Mouse (Mus musculus): ENCODE measurements at regions not wholly inside any gene's neighbourhood (a gene's known extent, or its start where the extent isn't known, plus 50 kb on each side); places are given as distances from the start of the nearest gene placed in this dataset.

DNA sequence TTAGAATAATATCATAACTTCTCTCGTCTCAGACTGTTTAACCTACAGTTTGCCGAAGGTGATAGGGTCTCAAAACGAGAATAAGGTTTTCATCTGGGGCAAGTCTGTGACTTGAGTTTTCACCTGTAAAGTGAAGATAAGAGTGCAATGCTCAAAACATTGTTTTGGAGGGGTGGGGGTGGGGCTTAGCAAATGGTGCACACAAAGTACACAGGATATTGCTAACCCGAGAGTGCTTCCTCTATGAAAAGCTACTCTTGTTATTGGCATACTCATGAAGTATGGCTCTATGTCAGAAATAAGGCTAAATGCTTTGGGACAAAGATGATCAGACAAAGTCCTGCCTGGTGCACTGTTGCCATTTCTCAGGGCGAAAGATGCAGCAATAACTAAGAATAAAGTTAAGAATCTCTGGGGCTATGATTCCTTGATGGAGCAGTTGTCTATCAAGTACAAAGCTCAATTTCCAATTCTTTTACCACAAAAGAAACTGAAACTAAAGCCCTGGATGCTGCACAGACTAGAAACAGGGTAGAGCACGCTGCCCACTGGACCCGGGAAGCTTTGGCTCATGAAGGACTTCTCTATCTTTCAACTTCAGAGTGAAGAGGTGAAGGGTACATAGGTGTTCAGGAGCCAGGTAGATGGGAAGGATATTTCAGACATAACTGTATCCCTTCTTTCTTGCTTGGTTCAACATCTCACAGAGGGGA lies 350.2 kb downstream of the Foxo1 start:
- intact Hi-C loops (cut with DNase I) = no loop called here
- DNase-seq = no peak

DNA sequence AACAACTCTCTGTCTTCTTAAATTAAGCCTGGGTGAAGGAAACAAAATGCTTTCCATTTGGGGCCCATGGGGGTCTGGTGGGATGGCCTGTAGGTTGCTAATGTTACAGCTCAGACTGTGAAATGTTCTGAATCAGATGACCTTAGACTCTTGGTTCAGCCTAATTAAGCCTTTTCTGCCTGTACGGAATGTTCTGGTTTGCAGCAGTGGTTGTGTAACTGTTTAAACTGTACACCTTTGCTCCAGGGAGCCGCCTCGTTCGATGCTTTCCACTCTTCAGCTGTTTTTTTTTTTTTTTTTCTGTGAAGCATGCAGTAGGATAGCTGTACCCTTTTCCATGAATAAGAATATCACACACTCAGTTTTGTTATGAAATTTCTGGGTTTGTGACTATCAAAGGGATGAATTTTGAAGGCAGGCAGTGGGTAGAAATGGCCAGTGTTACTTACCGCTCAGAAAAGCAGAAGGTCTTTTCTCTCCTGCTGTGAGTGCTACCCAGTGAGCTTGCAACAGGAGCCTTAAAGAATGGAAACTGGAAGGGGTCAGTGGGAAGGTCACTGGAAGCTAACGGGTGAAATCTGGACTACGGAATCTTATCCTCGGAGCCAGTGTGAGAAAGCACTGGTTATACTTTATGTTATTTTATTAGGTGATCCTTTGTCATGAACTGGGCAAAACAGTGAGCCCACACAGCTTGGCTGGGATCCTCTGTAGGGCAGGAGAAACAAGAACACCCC lies 349.4 kb downstream of the Foxo1 start:
- intact Hi-C loops (cut with DNase I) = no loop called here
- no peak for DNase-seq

DNA sequence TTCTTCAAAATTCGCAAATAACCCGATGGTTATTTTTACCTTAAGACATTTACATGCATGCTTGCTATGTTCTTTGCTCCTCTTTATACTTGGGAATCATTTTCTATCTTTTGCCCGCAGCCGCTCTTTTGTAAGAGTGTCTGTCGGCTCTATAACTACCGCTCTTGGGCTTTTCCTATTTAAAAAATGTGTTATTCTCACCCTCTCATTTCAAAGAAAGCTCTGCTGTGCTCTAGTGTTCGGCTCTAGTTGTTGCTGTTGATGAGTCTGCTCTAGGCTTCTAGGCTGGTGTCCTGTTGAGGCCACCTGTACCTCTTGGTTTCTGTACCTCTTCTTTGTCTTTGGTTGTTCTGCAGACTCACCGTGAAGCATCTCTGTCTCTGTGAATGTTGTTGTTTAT lies 343.7 kb downstream of the Foxo1 start:
- no peak for DNase-seq
- intact Hi-C loops (cut with DNase I) = no loop called here

DNA sequence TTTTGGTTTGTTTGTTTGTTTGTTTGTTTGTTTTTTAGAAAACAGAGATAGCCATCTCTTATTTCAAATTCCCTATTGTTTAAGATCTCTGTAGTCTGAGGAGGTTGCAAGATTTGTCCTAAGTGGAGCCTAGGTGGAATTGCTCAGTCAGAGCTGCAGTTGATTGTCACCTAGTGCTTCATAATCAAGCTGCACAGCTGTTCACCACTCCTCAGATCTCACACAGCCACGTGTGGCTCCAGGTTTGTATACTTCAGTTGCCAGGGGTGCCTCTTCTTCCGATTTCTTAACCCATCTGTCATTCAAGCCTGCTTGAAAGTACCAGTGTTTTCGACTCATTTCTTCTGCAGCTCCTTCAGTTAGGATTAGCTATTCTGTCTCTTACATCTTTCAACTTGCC lies 342.3 kb downstream of the Foxo1 start:
- no peak for DNase-seq
- intact Hi-C loops (cut with DNase I) = no loop called here

DNA sequence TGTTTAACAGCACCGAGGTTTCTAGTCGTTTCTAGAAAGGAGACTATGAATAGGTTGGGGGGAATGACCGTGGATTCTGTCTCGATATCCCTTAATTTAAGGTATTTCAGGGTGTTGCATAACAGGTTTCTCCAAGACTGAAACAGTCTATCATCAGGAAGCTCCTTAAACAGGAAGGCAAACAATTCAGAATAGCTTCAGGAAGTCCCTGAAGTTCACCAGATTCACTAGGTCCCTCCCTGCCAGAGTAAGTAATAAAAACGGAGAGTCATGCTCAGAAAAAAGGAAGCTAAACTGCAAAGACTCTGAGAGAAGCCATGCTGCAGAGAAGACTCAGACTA lies 339.9 kb downstream of the Foxo1 start:
- DNase-seq = no peak
- intact Hi-C loops (cut with DNase I) = no loop called here

DNA sequence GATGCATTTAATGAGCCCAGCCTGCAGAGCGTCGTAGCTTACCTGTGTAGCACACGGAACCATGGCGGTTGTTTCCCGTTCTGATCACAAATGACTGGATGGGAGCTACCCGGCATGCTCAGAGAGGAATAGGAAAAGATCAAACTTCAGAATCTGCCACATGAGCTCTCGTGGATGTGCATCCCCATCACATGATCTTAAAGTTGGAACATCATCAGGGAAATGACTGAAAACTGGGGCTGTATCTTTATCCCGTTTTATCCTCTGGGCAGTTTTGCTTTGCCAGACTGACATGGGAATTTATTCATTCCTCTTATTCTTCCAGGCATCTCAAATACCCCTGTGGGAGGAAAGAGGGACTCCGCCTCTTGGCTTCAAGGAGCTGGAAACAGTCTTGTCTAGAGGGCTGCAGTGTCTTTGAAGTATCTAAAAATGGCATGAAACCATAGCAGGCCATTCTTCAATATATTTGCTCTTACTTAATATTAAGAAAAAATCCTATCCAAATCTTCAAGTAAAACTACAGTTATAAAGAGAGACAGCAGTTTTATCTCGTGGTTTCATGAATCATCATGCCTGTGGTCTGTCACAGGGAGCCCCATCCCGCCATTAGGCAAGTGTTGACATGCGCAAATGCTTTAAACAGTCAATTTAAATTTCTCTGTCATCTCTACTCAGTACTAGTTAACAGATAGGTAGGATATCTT lies 339.4 kb downstream of the Foxo1 start:
- peak in 1 of 2 experiments; percentile 9 for DNase-seq
- intact Hi-C loops (cut with DNase I) = no loop called here

DNA sequence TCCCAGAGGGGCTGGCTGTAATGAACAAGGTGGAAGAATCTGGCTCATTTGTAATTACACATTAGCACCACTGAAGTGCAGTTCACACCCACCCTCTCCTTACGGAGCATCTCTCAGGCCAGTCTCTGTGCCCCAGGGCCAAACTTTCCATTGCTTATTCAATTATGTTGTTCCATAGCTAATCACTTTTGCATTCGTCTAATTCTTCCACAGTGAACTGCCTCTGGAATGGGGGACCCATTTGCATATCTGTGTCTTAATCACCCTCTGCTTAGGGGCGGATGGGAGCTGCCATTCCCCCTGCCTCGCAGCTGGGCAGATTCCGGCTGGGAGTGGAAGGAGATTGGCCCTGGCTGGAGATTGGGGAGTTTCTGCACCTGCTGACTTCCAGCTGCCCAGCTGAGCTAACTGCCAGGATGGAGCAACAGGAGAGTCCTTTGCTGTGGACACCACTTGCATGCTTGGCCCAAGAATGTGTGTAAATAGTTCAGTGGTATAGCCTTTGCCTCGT lies 337.2 kb downstream of the Foxo1 start:
- intact Hi-C loops (cut with DNase I) = no loop called here
- no peak for DNase-seq

DNA sequence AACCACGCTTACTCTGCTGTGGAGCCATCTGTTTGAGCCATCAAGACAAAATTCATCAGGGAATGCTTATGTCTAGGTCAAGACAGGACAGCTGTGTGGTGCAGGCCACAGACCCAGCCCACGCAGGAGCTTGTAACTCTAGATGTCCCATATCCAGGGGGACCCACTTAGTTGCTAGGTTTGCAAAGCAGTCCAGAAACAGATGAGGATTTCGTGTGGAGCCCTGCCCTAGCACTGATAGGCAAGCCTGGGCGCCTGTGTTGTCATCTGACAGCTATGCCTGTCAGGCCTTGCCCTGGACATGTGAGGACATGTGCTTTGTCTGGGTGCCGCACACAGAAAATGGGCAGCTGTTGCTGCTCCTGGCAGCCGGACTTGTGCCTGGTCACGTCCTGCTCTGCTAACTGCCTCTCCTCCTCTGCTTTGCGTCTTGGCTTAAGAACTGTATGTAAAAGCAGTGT lies 335.1 kb downstream of the Foxo1 start:
- intact Hi-C loops (cut with DNase I) = loop anchor here (5.0 kb wide), 1 partner anchor 341 kb away; no protein-coding TSS in a partner anchor

DNA sequence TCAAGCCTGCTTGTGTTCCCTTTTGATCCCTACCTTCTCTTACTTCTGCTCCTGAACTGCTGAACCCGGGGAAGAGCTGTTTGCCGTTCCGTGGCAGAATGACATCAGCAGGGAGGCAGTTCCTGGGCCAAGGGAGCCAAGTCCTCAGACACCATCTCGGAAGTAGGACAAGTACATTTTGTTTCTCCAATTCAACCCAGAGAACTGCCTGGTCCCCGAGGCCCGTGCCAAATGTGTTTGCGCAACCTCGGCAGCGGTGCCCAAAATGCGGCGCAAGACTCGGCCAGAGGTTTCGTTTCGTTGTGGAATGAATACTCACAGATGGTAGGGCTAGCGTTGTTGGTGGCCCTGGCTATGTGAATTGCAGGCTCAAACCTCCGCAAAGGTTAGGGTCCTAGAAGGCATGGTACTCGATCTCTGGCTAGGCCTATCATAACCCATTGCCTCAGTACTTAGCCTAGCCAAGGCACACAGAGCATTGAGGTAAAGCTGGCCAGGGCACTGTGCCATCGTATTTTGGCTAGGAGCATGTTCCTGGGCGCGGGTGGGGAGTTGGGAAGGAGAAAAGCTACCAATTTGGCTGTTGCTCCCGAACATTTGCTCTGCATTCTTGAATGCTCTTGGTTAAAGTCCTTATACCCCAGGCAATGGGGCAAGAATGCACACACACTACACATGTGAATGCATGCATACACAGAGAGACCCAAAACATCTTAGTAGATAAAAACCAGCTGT lies 333.0 kb downstream of the Foxo1 start:
- peak; percentile 87 for DNase-seq
- intact Hi-C loops (cut with DNase I) = loop anchor here (5.0 kb wide), 1 partner anchor 339 kb away; no protein-coding TSS in a partner anchor

More for the DNA sequence above, 335.1 kb downstream of the Foxo1 start:
- peak; percentile 40 to 55 for DNase-seq

DNA sequence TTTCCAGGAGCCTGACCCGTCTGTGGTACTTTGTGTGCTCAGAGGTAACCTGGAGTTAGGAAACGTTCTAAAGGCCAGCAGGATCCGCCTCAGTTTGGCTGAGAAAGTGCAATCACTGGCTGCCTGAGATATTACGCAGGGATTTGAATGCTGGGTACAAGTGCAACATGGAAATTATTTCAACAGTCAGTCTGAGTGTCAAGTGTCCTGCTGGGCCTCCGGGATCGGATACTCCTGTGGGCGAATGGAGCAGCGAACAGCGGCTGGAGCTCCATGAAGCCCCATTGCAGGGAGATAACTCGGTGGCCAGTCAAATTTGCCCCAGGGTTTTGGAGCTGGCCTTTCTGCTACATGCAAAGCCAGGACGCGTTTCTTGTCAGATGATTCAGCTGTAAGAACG lies 332.4 kb downstream of the Foxo1 start:
- DNase-seq = peak; percentile 39 to 61
- intact Hi-C loops (cut with DNase I) = loop anchor here (5.0 kb wide), 1 partner anchor 338 kb away; no protein-coding TSS in a partner anchor

DNA sequence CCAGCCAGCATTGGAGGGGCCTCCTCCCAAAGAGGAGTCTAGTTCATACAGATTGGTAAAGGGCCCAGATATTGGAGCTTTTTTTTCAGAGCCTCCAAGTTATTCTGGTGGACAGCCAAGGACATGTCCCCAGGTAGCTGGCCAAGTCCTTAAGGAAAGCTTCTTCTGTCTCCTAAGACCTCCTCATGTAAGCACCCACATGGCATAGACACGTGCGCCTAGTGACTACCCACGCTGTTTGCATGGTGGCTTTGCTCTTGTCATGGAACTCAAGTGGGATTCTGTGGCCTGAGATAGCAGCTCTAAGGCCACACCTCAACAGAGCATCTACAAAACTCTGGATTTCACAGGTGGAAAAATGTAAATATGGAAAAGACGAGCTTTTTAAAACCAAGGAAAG lies 332.0 kb downstream of the Foxo1 start:
- intact Hi-C loops (cut with DNase I) = loop anchor here (5.0 kb wide), 1 partner anchor 338 kb away; no protein-coding TSS in a partner anchor

DNA sequence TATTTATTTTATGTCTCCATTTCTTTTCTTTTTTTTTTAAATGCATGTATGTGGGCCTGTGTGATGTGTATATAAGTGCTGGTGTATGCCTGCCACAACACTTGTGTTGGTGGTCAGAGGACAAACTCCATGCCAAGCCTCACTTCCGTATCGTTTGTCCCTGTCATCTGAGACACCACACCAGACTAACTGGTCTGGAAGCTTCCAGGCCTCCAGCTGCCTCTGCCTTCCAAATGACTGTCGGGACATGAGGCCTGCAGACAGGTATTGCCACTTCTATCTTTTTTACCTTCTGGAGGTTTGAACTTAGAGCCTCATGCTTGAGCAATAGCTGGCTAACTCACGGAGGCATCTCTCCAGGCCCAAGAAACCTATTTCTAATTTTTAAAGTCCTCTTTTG lies 318.3 kb downstream of the Foxo1 start:
- no peak for DNase-seq
- intact Hi-C loops (cut with DNase I) = no loop called here

More for the DNA sequence above, 332.0 kb downstream of the Foxo1 start:
- no peak for DNase-seq

DNA sequence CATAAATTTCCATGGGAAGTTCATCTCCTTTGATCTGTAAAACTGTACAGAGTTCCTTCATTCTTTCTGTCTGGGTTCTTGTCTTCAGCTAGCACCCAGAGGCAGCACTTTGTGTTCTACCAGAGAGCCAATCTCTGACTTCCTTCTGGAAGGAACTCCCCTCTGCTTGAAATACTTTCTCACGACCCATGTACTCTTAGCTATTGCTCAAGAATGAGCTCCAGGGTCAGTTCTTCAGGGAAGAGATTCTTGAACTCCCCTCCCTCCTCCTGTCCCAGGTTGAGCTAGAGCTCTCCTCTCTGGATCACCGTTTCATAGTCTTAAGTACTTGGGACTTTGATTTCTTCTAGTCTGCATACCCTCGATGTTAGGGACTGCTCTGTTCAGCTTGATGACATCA lies 311.8 kb downstream of the Foxo1 start:
- DNase-seq = no peak
- intact Hi-C loops (cut with DNase I) = no loop called here

DNA sequence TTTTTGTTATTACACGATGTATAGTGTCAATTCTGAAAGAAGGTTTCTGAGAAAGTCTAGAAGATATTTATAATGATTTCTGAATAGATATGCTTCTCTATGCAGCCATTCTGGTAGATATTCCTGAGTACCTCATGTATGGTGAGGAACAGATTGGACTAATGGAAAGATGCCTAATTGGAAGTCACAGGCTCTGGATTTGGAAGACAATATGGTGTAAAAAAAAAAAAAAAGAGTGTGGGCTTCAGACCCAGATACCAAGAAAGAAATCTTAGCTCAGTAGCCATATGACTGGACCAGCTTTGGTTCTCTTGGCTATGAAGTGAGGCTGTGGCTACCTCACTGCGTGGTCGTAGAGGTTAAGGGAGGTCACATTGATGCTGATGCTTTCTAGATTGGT lies 311.0 kb downstream of the Foxo1 start:
- no peak for DNase-seq
- intact Hi-C loops (cut with DNase I) = no loop called here

DNA sequence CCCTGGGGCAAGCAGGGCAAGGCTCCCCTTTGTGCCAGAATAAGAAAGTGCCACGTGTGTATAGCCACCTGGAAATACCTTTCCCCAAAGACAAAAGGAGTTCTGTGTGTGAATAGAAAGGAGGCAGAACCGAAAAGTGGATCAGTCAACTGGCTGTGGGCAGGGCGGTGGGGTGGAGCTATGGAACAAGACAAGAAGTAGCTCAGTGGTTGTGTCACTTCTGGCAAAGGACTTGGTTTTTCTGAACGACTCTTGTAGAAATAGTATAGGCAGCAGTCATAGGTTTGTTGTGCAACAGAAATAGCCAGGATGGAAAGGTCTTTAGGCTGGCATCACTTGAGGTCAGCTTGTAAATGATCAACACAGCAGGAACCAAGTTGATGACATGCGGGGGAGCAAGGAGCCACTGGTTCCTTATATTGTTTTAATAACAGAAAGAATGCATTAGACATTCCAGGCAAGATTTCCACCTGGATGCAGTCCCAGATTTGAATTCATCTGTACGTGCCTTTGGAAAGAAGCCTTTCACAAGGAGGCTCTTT lies 308.6 kb downstream of the Foxo1 start:
- no peak for DNase-seq
- intact Hi-C loops (cut with DNase I) = no loop called here

DNA sequence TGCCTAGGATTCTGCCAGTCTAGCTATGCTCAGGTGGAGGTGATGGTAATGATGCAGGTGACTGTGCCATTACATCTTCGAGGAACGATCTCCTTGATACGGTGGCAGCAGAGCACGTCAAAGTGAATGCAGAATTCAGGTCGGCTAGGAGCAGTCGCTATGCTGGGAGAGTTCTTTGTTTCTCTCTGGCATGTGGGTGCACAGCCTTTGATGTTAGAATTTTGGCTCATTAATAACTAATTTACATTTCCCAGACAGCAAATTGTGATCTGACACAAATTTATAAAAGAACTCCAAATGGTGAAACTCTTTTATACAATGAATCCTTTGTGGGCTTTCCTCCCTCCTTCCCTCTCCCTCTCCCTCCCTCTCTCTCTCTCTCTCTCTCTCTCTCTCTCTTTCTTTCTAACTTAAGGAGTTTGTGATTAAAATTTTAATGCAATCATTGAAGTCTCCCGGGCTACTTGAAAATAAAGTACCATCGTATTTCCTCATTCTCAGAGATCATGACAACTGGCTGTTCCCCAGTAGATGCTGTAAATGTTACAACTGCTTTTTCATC lies 307.2 kb downstream of the Foxo1 start:
- DNase-seq = no peak
- intact Hi-C loops (cut with DNase I) = no loop called here

DNA sequence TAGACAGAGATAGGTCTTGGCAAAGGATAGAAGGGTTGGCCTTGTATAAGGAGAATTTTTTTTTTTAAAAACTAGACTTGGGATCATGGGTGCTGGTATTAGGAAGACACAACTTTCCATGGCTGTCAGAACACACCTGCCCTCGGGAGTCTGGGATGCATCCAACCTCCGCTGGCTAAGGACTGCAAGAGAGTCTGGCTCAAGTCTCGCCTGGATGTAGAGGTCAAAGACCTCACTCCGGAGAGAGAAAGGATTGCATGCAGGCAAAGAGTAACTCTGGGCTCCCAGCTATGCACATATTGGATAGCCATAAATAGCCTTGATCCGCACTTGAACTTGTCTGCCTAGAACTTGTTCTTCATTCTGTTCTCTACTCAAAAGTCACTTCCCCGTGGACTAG lies 306.2 kb downstream of the Foxo1 start:
- no peak for DNase-seq
- intact Hi-C loops (cut with DNase I) = no loop called here

DNA sequence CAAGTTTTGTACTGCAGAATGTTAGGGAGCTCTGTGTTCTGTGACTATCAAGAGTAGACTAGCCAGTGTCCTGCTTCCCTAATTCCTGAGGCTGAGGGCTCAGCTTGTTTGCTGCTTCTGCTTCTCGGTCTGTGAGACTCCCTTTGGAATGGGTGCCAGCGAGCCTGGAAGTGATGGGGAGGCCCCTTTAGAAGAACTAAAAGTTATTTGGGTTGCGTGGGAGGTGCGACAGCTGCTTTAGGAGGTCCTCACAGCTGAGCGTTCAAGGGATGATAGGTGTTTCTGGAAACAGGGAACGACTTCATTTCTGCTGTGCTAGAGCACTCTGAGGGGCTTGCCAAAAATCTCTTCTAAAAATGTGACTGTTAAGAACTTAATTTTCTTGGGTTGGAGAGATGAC lies 305.7 kb downstream of the Foxo1 start:
- DNase-seq = no peak
- intact Hi-C loops (cut with DNase I) = no loop called here

DNA sequence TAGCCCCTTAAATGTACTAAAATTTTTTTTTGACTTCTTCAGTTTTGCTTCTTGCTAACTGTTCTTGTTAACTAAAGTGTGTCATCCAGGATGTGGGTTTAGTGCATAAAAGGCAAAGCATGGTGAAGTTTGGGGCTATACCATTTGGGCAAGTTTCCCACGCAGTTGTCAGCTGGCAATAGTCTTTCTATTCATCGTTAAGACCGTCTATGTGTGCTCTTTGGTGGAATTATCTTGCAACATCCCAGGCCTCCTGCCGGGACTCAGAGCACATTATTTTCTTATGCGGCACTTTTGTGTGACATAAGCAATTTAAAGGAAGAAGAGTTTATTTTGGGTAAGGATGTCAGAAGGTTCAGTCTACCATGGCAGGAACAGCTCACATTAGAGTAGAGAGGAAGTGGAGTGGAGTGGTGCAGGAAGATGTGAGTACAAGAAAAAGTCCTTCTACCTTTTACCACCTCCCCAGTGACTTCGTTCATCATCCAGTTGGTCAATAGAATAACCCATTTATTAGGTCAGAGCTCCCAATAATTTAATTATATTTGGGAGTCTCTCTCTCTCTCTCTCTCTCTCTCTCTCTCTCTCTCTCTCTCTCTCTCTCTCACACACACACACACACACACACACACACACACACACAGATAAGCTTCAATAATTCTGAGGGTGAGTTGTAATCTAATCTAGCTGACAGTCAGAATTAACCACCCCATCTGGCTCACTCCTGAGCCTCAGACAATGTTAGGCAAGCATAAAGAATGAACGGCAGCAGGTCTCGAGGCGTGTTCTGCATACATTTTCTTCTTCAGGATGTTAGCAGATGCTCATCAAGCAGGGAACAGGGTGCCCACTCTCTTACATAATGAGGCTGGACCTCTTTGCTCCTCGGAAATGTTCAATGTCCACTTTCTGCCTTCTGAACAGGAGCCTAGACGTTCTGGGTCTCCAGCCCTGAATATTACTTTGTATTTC lies 304.7 kb downstream of the Foxo1 start:
- intact Hi-C loops (cut with DNase I) = no loop called here
- no peak for DNase-seq

All from heart, postnatal 36 days (tissue).